Mouse (Mus musculus): Measurements from ENCODE around the gene Ufsp1. TPM values are rescaled to one million over a fixed set of nuclear protein-coding genes. Genes with fewer than 3 reads are reported as not detected.

Gene Ufsp1
- total and polyA plus RNA-seq, 2 experiments from 2014 or later = 32.1 to 35.5 TPM

GRCm38 (mm10) chr5:137305822-137306221 is 11.4 kb downstream of the Ufsp1 start:
- Histone ChIP-seq H3K4me1 (ENCODE audit: insufficient read depth, low read length) (peaks cover 24% of the 10 kb centered on the region), H3K4me3 (ENCODE audit: low read length) (peak overlapping the region; percentile 74), H3K9me3 (ENCODE audit: low read length) (no peaks in the 10 kb centered on the region), H3K36me3 (ENCODE audit: insufficient read depth, low read length) (peaks cover 42% of the 10 kb centered on the region), H3K4me2 (ENCODE audit: low read depth, low read length) (peak overlapping the region; percentile 60), H3K9ac (replicated peaks; ENCODE audit: low read length) (peak overlapping the region; percentile 92; the same call in 1 of the 2 replicates), H3K27ac (no peak overlapping the region), H3K27me3 (ENCODE audit: insufficient read depth, low read length) (no peaks in the 10 kb centered on the region)
- WGBS = 58% methylated on average over 3 of the region's 3 CpGs
- DNase-seq (ENCODE audit: low spot score) (no peak), ATAC-seq (no peak)
- TF ChIP-seq CTCF (IDR thresholded peaks at IDR 0.05; ENCODE audit: low read depth) = no peak

DNA sequence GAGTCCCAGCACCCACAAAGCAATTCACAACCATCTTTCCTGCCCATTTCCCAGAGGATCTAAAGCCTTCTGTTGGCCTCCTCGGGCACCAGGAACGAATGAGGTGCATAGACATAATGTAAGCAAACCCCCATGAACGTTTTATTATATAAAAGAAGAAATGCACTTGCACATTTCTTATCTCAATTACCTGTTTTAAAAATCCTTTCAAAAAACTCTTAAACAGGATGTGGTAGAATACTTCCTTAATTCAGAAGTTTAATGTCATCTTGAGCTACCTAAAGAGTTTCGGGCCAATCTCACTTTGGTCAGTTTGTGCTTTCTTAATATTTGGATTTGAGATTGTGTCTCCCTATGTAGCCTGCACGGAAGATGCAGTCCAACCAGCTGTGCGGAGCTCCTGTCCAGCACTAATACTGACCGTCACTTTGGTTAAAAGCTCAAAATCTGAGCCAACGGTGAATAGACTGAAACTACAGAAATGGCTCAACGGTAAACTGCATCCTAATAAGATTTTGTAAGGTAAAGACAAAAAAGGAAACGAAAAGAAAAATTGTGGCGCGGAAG is 12.1 kb downstream of the Ufsp1 start:
- ATAC-seq = no peak
- Histone ChIP-seq H3K9me3 (ENCODE audit: low read length) (no peaks in the 10 kb centered on the region), H3K4me2 (ENCODE audit: low read depth, low read length) (peak overlapping the region; percentile 60), H3K9ac (replicated peaks; ENCODE audit: low read length) (peak overlapping the region; percentile 92), H3K27me3 (ENCODE audit: insufficient read depth, low read length) (no peaks in the 10 kb centered on the region), H3K36me3 (ENCODE audit: insufficient read depth, low read length) (peaks cover 35% of the 10 kb centered on the region), H3K4me3 (ENCODE audit: low read length) (peak overlapping the region; percentile 74), H3K4me1 (ENCODE audit: insufficient read depth, low read length) (peaks cover 24% of the 10 kb centered on the region), H3K27ac (peak overlapping the region; percentile 97)
- whole genome bisulfite sequencing = 12% methylated on average over 12 of the region's 12 CpGs
- DNase-seq (ENCODE audit: low spot score) = no peak
- no peak for TF ChIP-seq CTCF (IDR thresholded peaks at IDR 0.05; ENCODE audit: low read depth)

- Histone ChIP-seq H3K9me3 (ENCODE audit: low read length) (no peaks in the 10 kb centered on the region), H3K4me1 (ENCODE audit: insufficient read depth, low read length) (peaks cover 24% of the 10 kb centered on the region), H3K9ac (replicated peaks; ENCODE audit: low read length) (peak within 1 kb of the TSS; percentile 92), H3K4me2 (ENCODE audit: low read depth, low read length) (peak within 1 kb of the TSS; percentile 60), H3K36me3 (ENCODE audit: insufficient read depth, low read length) (peaks cover 27% of the 10 kb centered on the region), H3K27ac (peak within 1 kb of the TSS; percentile 97), H3K4me3 (ENCODE audit: low read length) (peak within 1 kb of the TSS; percentile 74), H3K27me3 (ENCODE audit: insufficient read depth, low read length) (no peaks in the 10 kb centered on the region)
- peak; percentile 98 for DNase-seq (ENCODE audit: low spot score)
- under 1% methylated on average over 55 of the region's 72 CpGs for whole genome bisulfite sequencing
- TF ChIP-seq CTCF (IDR thresholded peaks at IDR 0.05; ENCODE audit: low read depth) = no peak
- ATAC-seq = peak; percentile 93
These were observed 12.9 kb downstream of the Ufsp1 start, which contains the start of gene Srrt for GRCm38 (mm10) chr5:137307071-137307912. TSS of gene Srrt (minus strand) at chr5:137307674.

GRCm38 (mm10) chr5:137308356-137308755 is 13.9 kb downstream of the Ufsp1 start:
- H3K4me1 ChIP-seq (ENCODE audit: insufficient read depth, low read length) = peaks cover 24% of the 10 kb centered on the region
- WGBS = 95% methylated on average over 4 of the region's 4 CpGs
- peak overlapping the region; percentile 60 for H3K4me2 ChIP-seq (ENCODE audit: low read depth, low read length)
- H3K27me3 ChIP-seq (ENCODE audit: insufficient read depth, low read length) = no peaks in the 10 kb centered on the region
- ATAC-seq = no peak
- no peaks in the 10 kb centered on the region for H3K9me3 ChIP-seq (ENCODE audit: low read length)
- no peak for DNase-seq (ENCODE audit: low spot score)
- peak overlapping the region; percentile 74 for H3K4me3 ChIP-seq (ENCODE audit: low read length)
- H3K36me3 ChIP-seq (ENCODE audit: insufficient read depth, low read length) = peaks cover 17% of the 10 kb centered on the region; the same call in 1 of the 2 replicates
- 0 out of 2 replicates have a peak, but pooled peaks have one; percentile 34 for TF ChIP-seq CTCF (IDR thresholded peaks at IDR 0.05; ENCODE audit: low read depth)
- peak overlapping the region; percentile 92 for H3K9ac ChIP-seq (replicated peaks; ENCODE audit: low read length)
- peak overlapping the region; percentile 97 for H3K27ac ChIP-seq

DNA sequence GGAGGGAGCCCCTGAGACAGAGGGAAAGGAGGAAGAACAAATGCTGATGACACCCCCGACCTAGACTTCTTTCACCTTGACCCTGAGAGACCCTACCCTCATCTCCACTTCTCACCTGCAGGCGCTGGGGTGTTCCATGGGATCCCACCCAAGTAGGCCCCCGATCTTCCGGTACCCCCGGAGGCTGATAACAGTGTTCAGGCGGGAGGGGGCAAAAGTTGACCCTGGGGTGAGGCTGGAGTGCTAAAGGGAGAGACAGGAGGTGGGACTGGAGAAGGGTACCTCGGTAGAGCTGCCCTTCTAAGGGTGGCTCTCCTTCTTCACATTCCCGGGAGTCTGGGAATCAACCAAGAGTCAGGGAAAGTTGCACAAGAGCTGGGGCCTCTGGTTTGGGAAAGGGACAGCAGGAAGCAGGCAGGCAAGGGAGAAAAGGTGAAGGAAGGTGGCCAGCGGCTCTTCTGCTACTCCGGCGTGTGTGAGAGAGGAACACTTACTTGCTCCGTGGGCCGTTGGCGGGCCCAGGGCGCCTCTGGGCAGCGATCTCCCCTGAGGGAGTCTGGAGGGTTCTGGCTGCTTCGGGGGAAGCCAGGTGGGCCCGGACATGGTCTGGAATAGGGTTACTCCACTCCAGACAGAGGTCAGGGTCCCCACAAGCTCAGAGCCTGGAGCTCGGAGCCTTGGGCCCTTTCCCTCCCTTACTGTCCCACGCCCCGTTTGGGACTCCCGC is 19.2 kb downstream of the Ufsp1 start:
- H3K4me3 ChIP-seq (ENCODE audit: low read length) = peak overlapping the region; percentile 33
- H3K36me3 ChIP-seq (ENCODE audit: insufficient read depth, low read length) = peaks cover 24% of the 10 kb centered on the region; the same call in 1 of the 2 replicates
- H3K4me2 ChIP-seq (ENCODE audit: low read depth, low read length) = peak overlapping the region; percentile 63
- H3K27me3 ChIP-seq (ENCODE audit: insufficient read depth, low read length) = no peaks in the 10 kb centered on the region
- peak overlapping the region; percentile 49 for H3K9ac ChIP-seq (replicated peaks; ENCODE audit: low read length)
- TF ChIP-seq CTCF (IDR thresholded peaks at IDR 0.05; ENCODE audit: low read depth) = no peak
- ATAC-seq (peak; percentile 60), DNase-seq (ENCODE audit: low spot score) (no peak)
- no peaks in the 10 kb centered on the region for H3K4me1 ChIP-seq (ENCODE audit: insufficient read depth, low read length)
- H3K9me3 ChIP-seq (ENCODE audit: low read length) = no peaks in the 10 kb centered on the region
- peak overlapping the region; percentile 55; the same call in 1 of the 2 replicates for H3K27ac ChIP-seq
- WGBS = 3% methylated on average over 22 of the region's 22 CpGs

Measured in hindbrain, postnatal 0 days (tissue).